Comparison of ENCODE assay signal across 18 mouse cellular contexts in genomic region chr14:118850011-118850695, GRCm38 (mm10).
DNase-seq lines count a peak whose midpoint lies in the region; ATAC-seq lines count a peak whose summit lies in the region.
"Had no signal": no experiment of that assay in that cellular context is flagged by ENCODE, and none has a peak within 500 bp of the region (broad histone marks: within the 10 kb centered on the region; RNA-seq: fewer than 3 reads in every experiment).

No protein-coding gene starts in this region.

- H3K36me3 ChIP-seq in stomach, embryonic 14.5 days (ENCODE audit: control insufficient read depth, insufficient read depth, low read length) = no peaks in the 10 kb centered on the region
- H3K36me3 ChIP-seq in forebrain, embryonic 14.5 days (ENCODE audit: control insufficient read depth, insufficient read depth, low read length) = no peaks in the 10 kb centered on the region
- H3K36me3 ChIP-seq: embryonic facial prominence, embryonic 12.5 days; forebrain, embryonic 10.5 days; heart, embryonic 12.5 days; neural tube, embryonic 13.5 days had no signal

- no peaks in the 10 kb centered on the region for H3K9me3 ChIP-seq in stomach, embryonic 14.5 days (ENCODE audit: control insufficient read depth, low read depth, low read length)
- H3K9me3 ChIP-seq in forebrain, embryonic 14.5 days (replicated peaks; ENCODE audit: control insufficient read depth, low read length) = no peaks in the 10 kb centered on the region
- H3K9me3 ChIP-seq: embryonic facial prominence, embryonic 12.5 days; forebrain, embryonic 10.5 days; heart, embryonic 12.5 days; neural tube, embryonic 13.5 days had no signal

- peak overlapping the region; percentile 63; the same call in 1 of the 2 replicates for H3K27ac ChIP-seq in stomach, embryonic 14.5 days (ENCODE audit: low read length)
- H3K27ac ChIP-seq in forebrain, embryonic 14.5 days (ENCODE audit: low read depth, low read length) = no peak overlapping the region
- H3K27ac ChIP-seq: embryonic facial prominence, embryonic 12.5 days; forebrain, embryonic 10.5 days; kidney, postnatal 0 days; neural tube, embryonic 13.5 days had no signal

- no peaks in the 10 kb centered on the region for H3K27me3 ChIP-seq in stomach, embryonic 14.5 days (ENCODE audit: control insufficient read depth, insufficient read depth, low read length)
- peaks cover 8% of the 10 kb centered on the region for H3K27me3 ChIP-seq in forebrain, embryonic 14.5 days (replicated peaks; ENCODE audit: control insufficient read depth, insufficient read depth, low read length)

- DNase-seq in lung, postnatal 25 days (ENCODE audit: low spot score) = peak; percentile 53
- no peak for DNase-seq in forebrain, embryonic 14.5 days (ENCODE audit: low spot score)
- DNase-seq in kidney, adult 11 months = no peak
- DNase-seq in thymus, postnatal 10 days (ENCODE audit: low spot score in 2 of 2) = no peak
- DNase-seq: adrenal gland, postnatal 25 days; cerebellum, postnatal 14 days; gastrocnemius, postnatal 36 days; heart, postnatal 36 days; layer of hippocampus, adult 9-11 months; thymus, postnatal 4 days had no signal

- H3K4me3 ChIP-seq in stomach, embryonic 14.5 days (ENCODE audit: low read depth, low read length) = no peak overlapping the region
- H3K4me3 ChIP-seq in forebrain, embryonic 14.5 days (ENCODE audit: low read depth, low read length) = no peak overlapping the region
- H3K4me3 ChIP-seq: embryonic facial prominence, embryonic 12.5 days; forebrain, embryonic 10.5 days; heart, embryonic 12.5 days; neural tube, embryonic 13.5 days had no signal

- H3K4me2 ChIP-seq in stomach, embryonic 14.5 days (replicated peaks; ENCODE audit: low read depth, low read length) = no peak overlapping the region
- H3K4me2 ChIP-seq in forebrain, embryonic 14.5 days (ENCODE audit: low read length) = no peak overlapping the region
- H3K4me2 ChIP-seq: embryonic facial prominence, embryonic 12.5 days; heart, embryonic 12.5 days; neural tube, embryonic 13.5 days had no signal

- ATAC-seq in CD4-positive, CD25-positive, alpha-beta regulatory T cell, adult 4 months = peak; percentile 58
- ATAC-seq in hematopoietic stem cell, adult 5-6 weeks (replicated peaks in 1 of 2; ENCODE audit: insufficient read depth in 1 of 2, low FRiP score in 2 of 2, low TSS enrichment in 1 of 2, low read depth in 1 of 2, poor library complexity in 2 of 2, severe bottlenecking in 2 of 2) = peak; percentile 17 to 39; a peak in 3 of 4 replicates
- no peak for ATAC-seq in stomach, embryonic 14.5 days (ENCODE audit: insufficient number of reproducible peaks, insufficient read depth, low FRiP score, low read depth)
- no peak for ATAC-seq in forebrain, embryonic 14.5 days

- H3K9ac ChIP-seq in stomach, embryonic 14.5 days (replicated peaks; ENCODE audit: low read depth, low read length) = no peak overlapping the region
- H3K9ac ChIP-seq in forebrain, embryonic 14.5 days (ENCODE audit: low read length) = no peak overlapping the region
- H3K9ac ChIP-seq: embryonic facial prominence, embryonic 12.5 days; heart, embryonic 12.5 days; neural tube, embryonic 13.5 days had no signal

- 64% methylated on average over 11 of the region's 11 CpGs for WGBS in stomach, embryonic 14.5 days
- WGBS in forebrain, embryonic 14.5 days = 77% methylated on average over 11 of the region's 11 CpGs

- H3K4me1 ChIP-seq in stomach, embryonic 14.5 days (ENCODE audit: control insufficient read depth, insufficient read depth, low read length) = no peaks in the 10 kb centered on the region
- peaks cover 6% of the 10 kb centered on the region; the same call in 1 of the 2 replicates for H3K4me1 ChIP-seq in forebrain, embryonic 14.5 days (ENCODE audit: control insufficient read depth, insufficient read depth, low read length)

Comparison
In these comparisons a context has a peak if more than half of its experiments do, and no peak if none do; other contexts are left out.
1. ATAC-seq: peak in CD4-positive, CD25-positive, alpha-beta regulatory T cell, adult 4 months (single experiment) and hematopoietic stem cell, adult 5-6 weeks (2 of 2); none in stomach, embryonic 14.5 days (single experiment) and forebrain, embryonic 14.5 days (single experiment).